Mouse (Mus musculus) kidney, postnatal 10 days (tissue): ENCODE data around the gene Senp2.
"Not testable (repeated sequence)": the region's sequence is repeated elsewhere in the genome, so short reads cannot be mapped to it uniquely, and the experiment has no call there.

Experiments used
- DNase-seq: peaks from one replicate; pipeline ENCODE4 v3.0.0; 2021; ENCODE audit warnings: mixed read lengths

The Senp2 gene

DNA sequence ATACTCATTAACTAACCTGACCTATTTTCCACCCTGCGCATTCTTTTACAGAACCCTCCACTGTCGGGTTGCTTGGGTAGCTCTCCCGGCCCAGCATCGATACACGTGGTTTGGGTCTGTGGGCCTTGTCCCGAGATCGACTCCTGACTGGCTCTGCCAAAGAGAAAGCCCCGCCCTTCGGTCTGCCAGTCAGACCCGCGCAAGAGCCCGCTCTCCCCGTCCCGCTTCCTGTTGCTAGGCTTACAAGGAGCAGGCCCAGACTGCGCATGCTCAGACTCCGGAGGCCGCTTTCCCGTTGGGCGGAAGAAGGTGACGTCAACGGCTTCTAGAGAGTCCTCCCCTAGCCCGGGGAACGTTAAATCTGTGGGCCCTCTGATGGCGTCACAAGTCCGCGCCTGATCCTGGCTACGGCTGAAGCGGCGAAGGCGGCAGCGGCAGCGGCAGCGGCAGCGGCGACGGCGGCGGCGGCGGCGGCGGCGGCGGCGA is at the start of gene Senp2:
Senp2 (plus strand) TSS at position 386 of the 486 bp plus-strand sequence.
- DNase-seq = peak; percentile 100

DNA sequence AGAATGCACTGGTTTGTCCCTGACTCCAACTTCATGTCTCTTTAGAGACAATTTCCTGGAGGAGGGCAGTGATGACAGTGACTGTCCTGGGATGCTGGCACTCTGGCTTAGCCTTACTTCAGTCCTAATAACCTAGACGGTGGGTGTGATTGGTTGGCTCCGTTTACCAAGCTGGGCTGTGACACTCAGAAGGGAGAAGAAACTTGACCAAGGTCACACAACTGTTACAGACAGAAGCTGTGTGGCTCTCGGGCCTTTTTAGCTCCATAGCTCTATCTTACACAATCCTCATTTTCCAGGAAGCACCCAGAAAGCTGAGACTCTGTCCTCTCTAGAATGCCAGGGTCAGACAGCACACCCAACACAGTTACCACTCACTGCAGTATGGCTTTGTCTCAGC is 43.7 kb upstream of the Senp2 start:
- no peak for DNase-seq

DNA sequence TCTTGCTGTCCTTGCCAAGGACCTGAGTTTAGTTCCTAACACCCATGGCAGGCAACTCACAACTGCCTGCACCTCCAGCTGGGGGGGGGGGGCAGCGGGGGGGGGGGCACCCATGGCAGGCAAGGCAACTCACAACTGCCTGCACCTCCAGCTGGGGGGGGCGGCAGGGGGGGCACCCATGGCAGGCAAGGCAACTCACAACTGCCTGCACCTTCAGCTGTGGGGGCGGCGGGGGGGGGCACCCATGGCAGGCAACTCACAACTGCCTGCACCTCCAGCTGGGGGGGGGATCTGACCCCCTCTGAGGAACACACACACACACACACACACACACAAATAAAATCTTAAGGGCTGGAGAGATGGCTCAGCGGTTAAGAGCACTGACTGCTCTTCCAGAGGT is 39.4 kb upstream of the Senp2 start:
- DNase-seq = no peak

DNA sequence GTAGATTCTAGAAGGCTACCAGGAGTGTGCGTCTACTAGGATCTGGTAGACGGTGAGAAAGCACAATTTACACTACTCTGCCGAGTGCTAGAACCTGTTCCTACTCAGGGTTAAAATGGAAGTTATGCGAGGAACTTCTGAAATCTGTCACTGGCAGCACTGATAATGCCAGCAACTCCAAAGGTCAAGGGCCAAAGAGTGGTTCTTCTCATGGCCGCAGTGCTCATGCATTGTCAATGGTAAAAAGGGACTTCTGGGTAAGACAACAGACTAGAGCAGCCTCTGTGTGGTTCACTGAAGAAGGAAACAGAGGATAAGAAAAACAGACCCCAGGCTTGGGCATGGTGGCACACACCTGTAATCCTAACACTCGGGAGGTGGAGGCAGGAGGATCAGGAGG is 38.7 kb upstream of the Senp2 start:
- no peak for DNase-seq

DNA sequence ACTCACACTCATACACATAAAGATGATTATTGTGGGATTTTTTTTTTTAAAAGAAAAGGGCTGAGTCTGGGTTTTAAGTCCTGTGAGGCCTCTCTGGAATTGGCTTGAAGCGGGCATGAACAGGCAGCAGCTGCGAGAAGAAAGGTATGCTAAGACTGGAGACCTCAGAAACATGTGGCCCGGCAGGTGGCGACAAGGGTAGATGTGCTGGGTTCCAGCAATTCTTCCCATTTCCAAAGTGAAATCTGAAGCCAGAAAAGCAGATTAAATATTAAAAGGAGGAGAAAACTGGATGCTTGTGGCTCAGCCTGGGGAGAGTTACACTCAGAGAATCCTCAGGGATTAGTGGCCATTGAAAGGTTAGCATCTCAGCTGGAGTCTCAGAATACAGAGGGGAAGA is 37.8 kb upstream of the Senp2 start:
- no peak for DNase-seq

DNA sequence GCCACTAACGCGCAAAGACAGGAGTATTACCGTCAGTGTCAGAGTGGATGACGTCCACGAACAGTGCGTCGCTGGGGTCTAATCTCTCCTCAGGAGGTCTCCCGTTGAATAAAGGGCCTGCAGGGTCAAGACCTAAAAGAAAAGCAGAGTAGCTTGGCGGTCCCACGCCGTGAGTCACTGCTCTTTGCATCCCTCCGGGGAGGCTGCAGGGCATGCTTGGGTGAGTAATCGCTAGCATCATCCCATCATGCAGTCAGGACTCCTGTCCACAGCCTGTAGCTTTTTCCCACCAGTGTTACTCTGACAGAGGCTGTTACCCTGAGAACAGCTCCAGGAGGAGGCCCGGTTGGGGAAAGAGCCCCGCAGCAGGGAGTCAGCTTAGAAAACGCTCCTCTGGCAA is 33.1 kb upstream of the Senp2 start:
- no peak for DNase-seq

DNA sequence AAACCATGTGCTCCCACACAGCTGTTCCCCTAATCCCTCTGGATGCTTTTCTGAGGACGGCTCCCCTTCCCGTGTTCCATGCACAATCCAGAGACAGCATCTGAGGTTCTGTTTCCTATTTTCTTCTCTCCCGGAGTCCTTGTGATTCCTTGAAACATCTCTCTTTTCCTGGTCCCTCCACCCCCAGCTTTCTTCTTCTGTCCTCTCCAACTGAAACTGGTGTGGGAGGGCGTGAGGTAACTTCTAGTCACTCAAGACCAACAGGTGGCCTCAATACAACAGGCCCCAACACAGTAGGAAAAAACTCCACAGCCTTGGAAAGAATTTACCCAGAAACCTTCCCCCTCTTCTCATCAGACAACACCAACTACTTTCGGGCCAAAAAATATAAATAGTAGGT is 31.9 kb upstream of the Senp2 start:
- no peak for DNase-seq

DNA sequence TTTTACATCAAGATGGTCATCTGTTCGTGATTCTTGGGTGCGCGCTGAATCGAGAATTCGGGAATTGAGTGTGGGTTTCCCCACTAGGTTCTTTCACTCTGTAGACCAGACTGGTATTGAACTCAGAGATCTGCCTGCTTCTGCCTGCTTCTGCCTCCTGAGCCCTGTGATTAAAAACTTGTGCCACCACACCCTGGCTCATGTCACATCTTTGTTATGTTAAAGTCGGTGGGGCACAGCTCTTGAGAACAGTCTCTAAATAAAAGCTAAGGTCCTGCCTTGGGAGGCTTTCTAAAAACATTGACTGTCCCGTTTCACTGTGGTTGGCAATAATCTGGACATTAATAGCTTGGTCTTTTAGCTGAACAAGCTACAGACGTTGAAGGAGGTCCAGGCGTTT is 26.1 kb upstream of the Senp2 start:
- no peak for DNase-seq

DNA sequence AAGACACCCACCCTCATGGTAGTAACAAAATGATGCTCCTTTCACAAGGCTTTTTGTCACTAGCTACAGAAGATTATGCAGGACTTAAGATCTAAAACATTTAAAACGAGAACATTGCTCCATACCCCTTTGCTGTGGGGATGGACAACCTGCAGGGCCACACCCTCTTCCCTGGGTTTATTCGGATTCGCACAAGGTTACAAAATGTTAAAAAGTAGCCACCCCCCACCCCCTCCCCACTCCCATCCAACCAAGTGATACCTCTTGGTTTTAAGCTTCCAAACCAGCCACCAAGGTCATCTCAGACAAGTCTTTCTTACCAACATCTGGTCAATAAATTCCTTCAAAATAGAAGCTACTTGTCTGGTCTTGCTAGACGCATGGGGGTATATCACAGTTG is 25.7 kb upstream of the Senp2 start:
- no peak for DNase-seq

DNA sequence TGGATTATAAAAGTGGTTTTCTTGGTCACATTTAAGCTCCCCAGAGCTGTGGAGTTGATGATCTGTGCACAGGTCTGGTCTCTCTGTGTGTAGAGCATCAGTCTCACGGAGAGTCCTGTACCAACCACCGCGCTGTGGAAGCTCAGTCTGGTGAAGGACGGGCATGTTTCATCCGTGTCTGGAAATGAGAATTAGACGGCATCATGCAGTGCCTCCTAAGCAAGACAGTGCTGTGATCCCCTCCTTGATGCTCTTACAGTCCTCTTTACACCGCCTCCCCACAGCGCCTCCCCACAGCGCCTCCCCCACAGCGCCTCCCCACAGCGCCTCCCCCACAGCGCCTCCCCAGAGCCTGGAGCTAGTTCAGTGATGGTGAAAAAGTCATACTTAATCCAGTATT is 25.2 kb upstream of the Senp2 start:
- no peak for DNase-seq

DNA sequence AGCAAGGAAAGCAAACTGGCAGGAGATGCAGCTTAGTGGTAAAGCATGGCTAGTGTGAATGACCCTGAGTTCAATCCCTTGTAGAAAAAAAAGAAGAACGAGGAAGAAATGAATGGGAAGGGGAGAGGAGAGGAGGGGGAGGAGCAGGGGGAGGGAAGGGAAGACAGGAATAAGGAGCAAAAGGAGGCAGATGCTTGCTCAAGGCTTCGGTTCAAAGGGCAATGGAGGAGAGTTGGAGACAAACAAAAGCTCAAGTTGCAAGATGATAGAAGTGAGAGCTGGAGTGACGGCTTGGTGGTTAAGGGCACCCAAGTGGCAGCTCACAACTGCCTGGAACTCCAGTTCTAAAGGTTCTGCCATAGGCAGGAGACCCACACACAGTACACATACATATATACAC is 23.1 kb upstream of the Senp2 start:
- DNase-seq = no peak

DNA sequence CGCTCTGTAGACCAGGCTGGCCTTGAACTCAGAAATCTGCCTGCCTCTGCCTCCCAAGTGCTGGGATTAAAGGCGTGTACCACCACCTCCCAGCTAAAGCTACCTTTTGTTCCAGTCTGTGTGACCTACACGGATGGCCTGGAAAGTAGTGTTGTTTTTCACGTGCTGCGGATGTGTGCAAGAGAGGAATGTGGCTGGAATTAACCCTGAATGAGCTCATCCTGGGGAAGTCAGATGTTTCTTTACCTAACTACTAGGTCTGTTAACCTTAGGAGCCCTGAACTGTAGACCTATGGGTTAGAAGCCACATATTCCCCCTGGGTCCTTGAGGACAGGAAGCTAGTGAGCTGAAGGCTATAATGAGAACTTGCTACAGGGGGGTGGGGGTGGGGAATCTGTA is 21.3 kb upstream of the Senp2 start:
- no peak for DNase-seq

DNA sequence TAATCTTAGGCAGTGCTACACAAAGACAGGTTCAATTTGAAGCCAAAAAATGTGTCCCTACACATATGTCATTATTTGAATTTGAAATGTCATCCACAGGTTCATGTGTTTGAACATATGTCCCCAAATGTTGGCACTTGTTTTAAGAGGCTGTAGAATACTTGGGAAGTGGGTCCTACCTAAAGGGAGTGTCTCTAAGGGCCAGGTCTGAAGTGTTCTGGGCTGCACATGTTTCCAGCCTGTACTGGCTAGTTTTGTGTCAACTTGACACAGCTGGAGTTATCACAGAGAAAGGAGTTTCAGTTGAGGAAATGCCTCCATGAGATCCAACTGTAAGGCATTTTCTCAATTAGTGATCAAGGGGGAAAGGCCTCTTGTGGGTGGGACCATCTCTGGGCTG is 18.4 kb upstream of the Senp2 start:
- not testable (repeated sequence) for DNase-seq

DNA sequence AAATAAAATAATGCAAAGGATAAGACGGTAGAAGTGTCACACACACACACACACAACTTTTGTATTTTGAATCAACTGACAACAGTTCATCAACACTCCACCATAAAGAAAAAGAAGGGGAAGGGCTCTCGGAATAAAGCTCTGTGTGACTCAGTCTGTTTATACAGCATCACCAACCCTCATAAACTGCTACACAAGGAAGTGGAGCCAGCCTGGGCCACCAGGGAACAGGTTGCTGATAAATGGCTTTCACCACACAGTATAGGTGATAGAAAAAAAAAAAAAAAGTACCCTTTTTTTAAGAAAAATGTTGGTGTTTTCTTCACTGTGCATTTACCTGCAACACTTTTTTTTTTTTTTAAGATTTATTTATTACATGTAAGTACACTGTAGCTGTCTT is 17.5 kb upstream of the Senp2 start:
- DNase-seq = no peak

DNA sequence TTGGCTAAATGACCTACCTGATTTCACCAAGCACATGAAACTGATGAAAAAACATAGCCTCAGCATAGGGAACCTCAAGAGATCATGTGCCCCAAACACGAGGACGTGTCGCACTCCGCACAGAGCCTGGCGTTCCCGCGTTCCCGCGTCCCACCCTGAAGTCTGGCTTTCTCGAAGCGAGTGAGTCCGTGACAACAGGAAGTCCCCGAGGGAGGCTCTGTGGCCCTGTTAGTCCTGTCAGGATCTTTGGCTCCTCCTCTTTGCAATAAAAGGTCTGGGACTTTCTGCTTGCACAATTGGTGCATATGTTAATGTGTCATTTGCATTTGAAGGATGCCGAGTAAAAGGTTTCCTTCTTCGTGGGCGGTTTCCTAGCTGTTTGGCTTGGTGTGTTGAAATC is 14.0 kb upstream of the Senp2 start, which contains the start of gene Liph:
Liph (minus strand) TSS at position 360 of the 400 bp plus-strand sequence.
- peak; percentile 37 for DNase-seq

DNA sequence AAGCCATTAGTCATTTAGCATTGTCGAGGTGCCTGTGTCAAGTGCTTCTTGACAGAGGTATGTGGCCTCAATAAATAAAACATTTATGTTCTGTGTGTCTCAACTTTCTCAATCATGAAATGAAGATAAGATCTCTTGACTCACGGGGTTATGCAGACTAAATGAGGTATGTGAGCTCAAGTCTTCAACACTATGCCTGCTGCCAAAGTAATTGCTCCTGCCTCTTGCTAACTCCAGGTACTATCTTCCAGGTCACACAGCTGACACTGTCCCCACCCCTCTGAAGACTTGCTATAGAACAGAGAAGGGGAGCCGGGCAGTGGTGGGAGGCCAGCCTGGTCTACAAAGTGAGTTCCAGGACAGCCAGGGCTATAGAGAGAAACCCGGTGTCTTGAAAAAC is 12.9 kb upstream of the Senp2 start:
- no peak for DNase-seq

DNA sequence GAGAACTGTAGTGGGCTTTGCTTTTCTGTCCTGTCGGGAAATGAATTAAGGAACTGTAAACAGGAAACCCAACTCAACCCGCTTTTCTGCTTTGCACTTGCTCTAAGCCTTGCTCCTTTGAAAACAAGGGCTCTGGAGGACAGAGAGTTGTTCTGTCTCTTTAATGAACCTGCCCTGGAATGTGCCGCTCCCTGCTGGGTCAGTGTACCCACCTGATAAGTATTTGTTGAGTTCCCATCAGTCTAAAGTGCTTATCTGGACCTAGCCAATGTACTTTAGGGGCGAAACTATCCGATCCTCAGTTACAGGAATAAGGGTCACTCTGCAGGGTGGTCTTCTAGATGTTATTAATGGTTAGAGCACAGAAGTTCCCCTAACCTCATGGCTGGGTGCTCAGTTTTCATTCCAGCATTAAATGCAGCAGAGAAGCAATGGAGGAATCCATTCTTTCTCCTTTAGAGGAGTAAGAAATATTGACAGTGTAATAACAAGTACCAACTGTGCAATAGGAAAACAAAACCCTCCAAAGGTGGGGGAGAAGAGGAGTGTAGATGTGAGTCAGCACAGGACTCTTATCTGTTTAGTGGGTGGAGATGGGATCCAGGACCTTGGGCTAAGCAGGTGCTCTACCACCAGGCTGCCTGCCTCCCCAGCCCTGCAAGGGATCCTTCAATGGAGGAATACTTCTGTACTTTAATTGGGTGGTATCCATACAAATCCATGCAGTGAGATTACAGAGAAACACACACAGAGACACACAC is 12.2 kb upstream of the Senp2 start:
- DNase-seq = no peak

DNA sequence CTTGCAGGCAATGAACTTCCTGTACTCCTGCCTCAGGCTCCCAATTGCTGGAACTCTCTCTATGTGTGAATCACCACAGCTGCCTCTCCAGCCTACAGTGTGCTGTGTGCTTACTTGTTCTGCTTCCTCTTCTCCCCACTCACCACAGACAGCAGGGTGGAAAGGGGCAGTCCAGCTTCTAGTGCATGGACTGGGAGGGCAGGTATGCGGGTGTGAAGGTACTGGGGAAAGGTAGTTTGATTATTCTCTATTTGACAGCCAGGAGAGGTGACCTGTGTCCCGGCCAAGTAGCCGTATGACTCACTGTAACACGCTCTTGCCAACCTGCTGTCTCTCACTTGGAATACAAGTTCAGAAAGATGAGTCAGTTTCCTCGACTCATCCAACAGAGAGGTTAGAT is 11.2 kb upstream of the Senp2 start:
- DNase-seq = no peak

DNA sequence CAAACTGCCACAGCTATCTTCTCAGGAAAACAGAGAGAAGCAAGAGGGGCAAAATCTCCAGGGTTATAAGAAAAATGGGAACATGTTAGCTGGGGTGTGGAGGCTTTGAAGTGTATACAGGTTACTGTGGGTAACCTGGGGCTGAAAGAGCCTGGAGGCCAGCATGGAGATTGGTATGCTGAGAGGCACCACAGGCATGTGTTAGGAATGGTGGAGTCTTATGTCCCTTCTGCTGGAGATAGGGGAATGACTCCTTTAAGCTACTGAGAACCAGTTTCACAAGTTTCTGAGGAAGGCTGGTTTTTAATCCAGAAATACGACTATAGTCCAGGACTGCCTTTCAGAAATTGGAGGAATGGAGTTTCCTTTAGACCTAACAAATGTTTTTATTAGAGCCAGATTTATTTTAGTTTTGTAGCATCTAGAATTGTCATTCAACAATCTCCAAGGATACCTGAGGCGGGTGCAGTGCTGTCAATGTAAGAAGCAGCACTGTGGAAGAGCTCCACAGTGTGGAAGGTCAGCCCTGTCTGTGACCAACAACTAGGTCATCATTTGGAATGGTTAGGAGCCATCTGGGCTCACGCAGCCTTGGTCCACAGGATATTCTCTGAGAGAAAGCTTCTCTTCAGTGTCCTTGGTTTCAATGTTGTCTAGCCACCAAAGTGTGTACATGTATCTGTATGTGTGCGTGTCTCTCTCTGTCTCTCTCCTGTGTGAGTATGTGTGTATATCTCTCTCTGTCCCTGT is 9.2 kb upstream of the Senp2 start:
- no peak for DNase-seq

DNA sequence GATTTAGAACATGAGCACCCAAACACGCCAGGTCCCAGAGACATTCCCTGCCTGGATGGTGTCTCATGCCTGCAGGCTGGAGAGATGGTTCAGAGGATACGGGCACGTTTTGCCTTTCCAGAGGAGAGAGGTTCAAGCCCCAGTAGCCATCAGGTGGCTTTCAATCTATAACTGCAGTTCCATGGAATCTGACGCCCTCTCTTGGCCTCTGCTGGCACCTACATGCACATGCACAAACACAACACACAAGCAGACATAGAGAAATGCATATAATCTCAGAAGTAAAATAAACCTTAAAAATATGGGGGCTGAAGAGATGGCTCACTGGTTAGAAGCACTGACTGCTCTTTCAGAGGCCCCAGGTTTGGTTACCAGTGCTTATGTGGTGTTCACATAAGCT is 8.1 kb upstream of the Senp2 start:
- no peak for DNase-seq

DNA sequence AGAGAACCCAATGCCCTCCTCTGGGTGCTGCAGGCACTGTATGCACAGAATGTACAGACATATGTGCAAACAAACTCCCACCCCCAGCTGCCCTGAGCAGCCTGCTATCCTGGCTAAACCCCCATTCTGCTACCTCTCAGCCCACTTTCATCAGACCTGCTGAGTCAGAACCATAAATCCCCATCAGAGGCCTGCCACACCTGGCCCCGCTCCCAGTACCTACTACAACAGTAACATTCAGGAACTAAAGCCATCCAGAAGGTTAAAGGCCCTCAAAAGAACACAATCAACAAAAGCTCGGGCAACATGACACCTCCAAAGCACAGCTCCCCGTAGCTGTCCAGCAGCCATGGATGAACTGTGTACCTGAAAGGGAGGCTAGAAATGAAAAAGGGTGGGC is 7.7 kb upstream of the Senp2 start:
- DNase-seq = no peak

DNA sequence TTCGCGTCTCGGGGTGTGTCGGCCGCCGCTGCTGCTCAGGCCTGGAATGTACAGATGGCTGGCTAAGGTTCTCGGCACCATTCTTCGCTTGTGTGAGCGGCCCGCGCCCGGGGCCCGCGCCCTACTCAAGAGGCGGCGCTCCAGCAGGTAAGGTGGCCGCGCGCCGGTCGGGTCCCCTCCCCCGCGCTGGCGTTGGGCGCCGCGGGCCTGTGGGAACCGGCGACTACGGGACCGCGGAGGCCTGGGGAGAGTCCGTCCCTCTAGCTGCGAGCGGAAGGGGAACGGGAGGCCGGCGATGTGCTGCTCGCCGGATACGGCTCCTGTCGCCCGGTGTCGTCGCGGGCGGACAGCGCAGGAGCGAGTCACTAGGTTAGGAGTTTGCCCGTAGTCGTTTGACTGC is 312 bp downstream of the Senp2 start:
- DNase-seq = no peak

DNA sequence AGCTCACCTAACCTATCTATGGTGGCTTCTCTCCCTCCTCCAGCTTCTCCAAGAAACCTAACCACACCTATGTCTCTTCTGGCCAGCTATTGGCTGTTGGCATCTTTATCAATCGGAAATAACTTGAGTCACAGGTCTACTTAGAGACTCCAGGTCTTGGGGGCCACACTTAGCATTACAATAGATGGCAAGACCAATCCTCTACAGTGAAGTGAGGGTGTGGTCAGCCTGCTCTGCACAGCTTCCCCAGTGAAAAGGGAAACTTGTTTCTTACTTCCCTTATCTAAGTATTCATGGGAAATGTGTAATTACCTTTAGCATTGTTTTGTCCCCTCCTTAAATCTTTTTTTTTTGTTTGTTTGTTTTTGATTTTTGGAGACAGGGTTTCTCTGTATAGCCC is 6.3 kb downstream of the Senp2 start:
- no peak for DNase-seq

DNA sequence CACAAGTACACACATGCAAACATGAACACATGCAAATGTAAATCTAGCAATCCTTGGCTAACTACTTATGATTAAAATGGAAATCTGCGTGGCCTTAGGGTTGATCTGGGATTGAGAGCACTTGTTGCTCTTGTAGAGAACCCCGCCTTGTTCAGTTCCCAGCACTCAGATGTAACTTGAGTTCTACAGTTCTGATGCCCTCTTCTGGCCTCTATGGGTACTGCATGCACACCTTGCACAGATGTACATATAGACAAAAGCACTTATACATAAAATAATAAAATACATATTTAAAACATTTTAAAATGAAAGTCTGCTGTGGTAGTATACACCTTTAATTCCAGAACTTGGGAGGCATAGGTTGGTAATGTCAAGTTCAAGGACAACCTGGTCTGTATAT is 12.8 kb downstream of the Senp2 start:
- peak; percentile 36 for DNase-seq

DNA sequence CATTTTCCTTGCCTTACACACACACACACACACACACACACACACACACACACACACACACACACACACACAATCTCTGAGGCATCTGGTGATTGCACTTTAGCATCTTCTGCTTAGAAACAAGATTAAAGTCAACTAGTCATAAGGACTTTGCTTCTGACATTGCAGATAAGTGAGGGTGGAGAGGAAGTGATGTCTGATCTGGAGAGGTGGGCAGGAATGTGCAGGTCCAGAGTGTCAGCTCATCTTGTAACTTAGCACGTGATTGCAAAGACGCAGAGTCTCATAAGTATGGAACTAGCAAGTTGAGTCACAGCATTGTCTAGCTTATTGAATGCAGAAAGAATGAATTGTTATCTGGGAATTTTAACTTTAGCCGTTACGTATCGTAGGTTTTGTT is 18.2 kb downstream of the Senp2 start:
- no peak for DNase-seq
